Mouse (Mus musculus): Measurements from ENCODE around the gene Crxos. TPM values are rescaled to one million over a fixed set of nuclear protein-coding genes. Genes with fewer than 3 reads are reported as not detected.

Crxos gene
- total RNA-seq, 2 experiments from 2014 or later = not detected

DNA sequence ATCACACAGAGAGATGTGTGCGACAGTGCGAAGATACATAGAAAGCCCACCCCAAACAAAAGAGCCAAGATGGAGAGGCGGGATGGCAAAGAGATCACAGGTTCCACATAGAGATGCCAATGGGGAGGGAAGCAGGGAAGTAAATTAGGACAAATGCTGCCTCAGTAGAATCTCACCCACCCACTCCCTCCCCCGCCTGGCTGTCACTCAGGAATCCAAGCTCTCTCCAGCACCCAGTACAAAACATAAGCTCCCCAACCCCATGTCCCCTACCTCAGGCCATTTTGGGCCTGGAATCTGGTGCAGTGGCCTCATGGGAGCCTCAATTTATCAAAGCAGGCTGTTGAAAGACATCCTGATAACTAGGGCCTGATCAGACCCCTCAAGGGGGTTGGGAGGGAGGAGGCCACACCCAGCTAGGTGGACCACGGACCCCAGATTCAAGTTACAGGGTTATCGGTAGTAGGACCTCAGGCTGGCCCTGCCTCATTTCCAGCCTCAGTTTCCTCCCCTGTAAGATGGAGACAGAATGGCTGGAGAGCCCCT lies 38.3 kb downstream of the Crxos start:
- intact Hi-C loops (cut with DNase I) = no loop called here
- DNase-seq = no peak

- intact Hi-C loops (cut with DNase I) = no loop called here
- DNase-seq = peak in 1 of 2 experiments; percentile 48
Observed at GRCm38 (mm10) chr7:15921796-15922195, 39.4 kb downstream of the Crxos start.

DNA sequence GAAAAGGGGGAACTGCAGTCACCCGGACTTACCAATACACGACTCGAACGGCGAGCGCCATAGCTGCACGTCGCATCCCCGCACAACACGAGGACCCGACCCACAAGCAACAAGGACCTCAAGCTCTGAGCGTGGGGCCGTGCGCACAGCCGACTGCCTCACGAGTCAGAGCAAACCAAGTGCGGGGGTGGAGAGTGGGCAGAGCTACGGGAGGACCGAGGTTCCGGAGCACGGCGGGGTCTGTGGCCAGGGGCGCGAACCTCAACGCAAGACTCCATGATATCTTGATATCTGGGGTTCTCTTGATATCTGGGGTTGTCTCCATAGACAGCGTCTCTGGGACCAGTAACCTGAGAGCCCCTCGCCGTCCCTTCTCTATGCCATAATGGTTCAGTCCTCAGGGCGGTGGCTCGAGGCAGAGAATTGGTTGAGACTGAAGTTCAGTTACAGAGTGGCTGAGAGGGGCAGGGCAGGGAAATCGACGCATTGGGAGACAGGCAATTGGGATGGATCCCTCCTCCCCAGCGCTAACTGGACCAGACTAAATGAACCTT lies 39.9 kb downstream of the Crxos start, which contains the start of gene Selenow:
Selenow (minus strand) TSS at position 183 of the 554 bp plus-strand sequence.
- DNase-seq = peak; percentile 91 to 92
- intact Hi-C loops (cut with DNase I) = no loop called here

DNA sequence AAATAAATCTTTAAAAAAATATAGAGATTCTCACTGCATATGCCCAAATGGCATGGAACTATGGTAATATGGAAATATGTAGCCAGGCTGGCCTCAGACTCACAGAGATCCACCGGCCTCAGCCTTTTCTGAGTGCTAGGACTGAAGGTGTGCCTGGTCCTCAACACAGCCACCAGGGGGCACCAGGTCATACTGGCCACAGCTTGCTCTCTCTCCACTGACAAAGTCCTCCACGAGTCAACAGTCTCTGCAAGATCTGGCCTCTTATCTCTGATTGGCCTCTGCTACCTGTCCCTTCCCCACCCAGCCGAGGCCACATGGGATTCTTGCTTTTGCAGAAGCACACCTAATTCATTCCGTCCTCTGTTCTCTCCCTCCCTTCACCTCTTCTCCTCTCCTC lies 47.5 kb downstream of the Crxos start:
- peak; percentile 62 to 69 for DNase-seq
- intact Hi-C loops (cut with DNase I) = loop anchor here (2.0 kb wide), 1 partner anchor 37 kb away; the partner anchor contains the start of gene Ehd2

DNA sequence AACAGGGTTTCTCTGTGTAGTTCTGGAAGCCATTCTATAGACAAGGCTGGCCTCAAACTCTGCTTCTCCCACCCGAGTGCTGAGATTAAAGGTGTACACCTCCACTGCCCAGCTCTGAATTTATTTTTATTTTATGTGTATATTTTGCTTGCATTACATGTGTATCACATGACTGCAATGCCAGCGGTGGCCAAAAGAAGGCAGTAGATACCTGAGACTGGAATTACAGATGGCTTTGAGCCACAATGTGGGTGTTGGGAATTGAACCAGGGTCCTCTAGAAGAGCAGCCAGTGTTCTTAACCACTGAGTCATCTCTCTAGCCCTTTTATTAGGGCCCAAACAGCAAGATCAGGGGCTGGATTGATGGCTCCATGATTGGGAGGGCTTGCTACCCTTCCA lies 48.1 kb downstream of the Crxos start:
- intact Hi-C loops (cut with DNase I) = loop anchor here (2.0 kb wide), 1 partner anchor 36 kb away; the partner anchor contains the start of gene Ehd2
- no peak for DNase-seq

DNA sequence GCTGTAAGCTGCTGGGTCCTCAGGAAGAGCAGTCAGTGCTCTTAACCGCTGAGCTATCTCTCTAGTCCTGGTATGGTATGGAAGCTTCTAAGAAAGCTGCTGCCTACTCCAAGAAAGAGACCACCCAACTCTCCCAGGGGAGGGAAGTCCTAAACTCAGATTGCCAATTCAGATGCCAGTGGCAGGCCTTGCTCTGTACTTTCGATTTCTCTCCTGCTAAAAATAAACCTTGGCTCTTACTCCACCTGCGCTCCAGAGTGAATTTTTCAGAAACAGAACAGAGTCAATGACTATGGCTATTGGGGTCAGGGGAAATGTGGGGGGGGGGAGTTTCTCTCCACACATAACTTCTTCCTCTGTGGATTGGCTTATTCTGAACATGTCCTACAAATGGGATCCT lies 49.2 kb downstream of the Crxos start:
- DNase-seq = no peak
- intact Hi-C loops (cut with DNase I) = loop anchor here (2.0 kb wide), 1 partner anchor 35 kb away; the partner anchor contains the start of gene Ehd2

GRCm38 (mm10) chr7:15933437-15934359 lies 51.3 kb downstream of the Crxos start:
- intact Hi-C loops (cut with DNase I) = no loop called here
- peak in 1 of 2 experiments; percentile 39 for DNase-seq

DNA sequence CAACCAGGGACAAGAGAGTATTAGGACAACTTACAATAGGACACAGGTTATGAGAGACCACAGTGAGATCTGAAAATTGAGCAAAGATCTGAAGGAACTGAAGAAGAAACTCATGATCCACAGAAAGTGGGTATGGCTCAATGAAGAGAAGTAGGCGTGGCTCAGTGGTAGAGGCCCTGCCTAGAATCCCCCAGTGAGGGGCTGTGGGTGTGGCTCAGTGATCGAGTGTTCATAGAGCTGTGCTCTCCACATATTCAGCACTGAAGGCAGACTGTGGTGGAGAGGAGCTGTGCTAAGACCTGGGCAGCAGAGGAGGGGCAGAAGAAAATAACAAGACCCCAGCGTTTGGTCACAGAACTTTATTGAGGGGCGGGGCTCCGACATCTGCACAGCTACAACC lies 55.1 kb downstream of the Crxos start:
- DNase-seq = no peak
- intact Hi-C loops (cut with DNase I) = no loop called here

DNA sequence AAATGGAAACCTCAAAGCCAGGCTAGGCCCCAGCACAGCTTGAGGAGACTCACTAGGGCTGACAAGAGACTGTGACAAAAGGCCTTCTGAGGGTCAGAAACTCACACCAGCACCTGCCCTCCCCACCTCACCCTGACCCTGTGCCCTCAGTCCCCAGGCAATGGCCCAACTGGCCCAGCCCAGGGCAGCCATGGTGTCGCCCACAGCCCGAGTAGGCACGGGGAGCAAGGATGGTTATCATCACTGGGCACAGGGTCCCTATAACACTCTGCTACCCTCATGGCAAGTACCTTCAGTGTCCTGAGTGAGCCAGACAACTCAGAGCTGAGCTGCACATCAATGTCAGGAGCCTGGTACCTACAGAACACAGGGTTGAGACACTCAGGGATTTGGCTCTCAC lies 56.2 kb downstream of the Crxos start:
- intact Hi-C loops (cut with DNase I) = no loop called here
- no peak for DNase-seq

DNA sequence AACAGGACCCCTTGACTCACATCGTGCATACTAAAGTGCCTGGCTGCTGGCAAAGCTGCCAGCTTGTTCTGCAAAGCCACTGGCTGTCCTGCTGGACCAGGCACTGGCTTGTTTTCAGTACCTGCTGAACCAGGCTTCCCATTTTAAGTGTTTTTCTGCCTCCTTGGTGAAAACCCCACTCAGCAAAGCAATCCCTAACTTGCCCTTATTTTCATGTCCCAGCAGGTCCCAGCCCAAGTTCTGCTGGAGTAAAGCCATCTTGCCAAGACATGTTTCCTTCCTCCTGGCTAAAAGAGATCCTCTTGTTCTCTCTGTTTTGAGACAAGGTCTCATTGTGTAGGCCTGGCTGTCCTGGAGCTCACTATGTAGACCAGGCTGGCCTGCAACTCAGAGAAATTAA lies 61.9 kb downstream of the Crxos start:
- intact Hi-C loops (cut with DNase I) = no loop called here
- no peak for DNase-seq

- intact Hi-C loops (cut with DNase I) = no loop called here
Observed at GRCm38 (mm10) chr7:15945211-15945610, 62.8 kb downstream of the Crxos start.

GRCm38 (mm10) chr7:15945721-15946536 lies 63.5 kb downstream of the Crxos start, which contains the start of gene Nop53:
Gene Nop53 (minus strand): TSS chr7:15946074.
- DNase-seq = peak; percentile 85 to 93
- intact Hi-C loops (cut with DNase I) = no loop called here

More at GRCm38 (mm10) chr7:15945211-15945610, 62.8 kb downstream of the Crxos start:
- DNase-seq = no peak

- intact Hi-C loops (cut with DNase I) = loop anchor here (1.0 kb wide), 1 partner anchor 20 kb away; the partner anchor contains the start of gene Ehd2
- DNase-seq = no peak
Observed at GRCm38 (mm10) chr7:15947653-15948260, 65.3 kb downstream of the Crxos start.

DNA sequence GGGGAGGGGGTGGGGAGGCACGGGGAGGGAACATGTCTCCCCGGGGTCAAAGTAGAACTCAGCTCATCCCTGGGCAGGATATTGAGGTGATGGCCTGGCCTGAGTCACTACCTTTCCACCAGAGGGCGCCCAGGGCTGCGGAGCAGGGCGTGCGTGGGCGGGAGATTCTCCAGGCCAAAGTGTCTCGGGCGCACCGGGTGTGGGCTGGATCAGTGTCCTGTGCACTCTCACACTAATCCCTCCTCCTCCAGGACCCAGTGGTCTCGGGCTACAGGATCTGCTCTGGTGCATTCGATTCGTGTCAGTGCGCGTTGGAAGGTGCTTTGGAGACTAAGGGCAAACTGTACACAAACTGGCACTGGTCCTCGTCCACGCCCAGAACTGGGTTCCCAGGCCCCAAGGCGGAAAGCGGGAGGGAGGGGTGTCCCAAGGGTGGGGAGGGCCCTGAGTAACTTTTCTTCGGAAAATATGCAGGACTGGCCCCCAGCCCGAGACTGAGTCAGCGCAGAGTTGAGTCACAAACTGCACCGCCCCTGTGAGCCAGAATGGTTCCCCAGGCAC lies 66.0 kb downstream of the Crxos start:
- intact Hi-C loops (cut with DNase I) = loop anchor here (1.0 kb wide), 1 partner anchor 19 kb away; the partner anchor contains the start of gene Ehd2
- peak; percentile 92 to 96 for DNase-seq

DNA sequence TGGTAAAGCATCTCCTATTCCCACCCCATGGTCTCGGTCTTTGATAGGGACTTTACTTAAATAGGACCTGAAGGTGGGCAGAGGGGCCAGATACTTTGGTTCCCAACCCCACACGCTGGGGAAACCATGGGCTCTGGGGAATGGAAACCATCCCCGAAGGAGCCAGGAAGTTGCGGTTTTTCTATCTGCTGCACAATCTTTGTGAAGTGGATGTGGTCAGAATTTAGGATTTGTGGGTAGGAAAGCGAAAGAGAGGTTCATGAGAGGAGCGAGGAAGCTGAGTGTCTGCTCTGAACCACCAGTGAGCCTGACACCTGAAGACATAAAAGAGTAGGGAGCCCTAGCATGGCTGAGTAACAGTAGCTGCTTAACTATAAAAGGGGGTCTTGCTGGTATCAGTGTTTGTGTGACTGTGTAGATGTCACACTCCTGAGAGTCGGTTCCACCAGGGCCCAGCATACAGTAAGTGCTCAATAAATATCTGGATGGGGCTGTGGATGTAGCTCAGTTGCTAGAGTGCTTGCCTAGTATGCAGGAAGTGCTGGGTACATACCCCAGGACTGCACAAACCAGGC lies 66.9 kb downstream of the Crxos start:
- DNase-seq = no peak
- intact Hi-C loops (cut with DNase I) = no loop called here

DNA sequence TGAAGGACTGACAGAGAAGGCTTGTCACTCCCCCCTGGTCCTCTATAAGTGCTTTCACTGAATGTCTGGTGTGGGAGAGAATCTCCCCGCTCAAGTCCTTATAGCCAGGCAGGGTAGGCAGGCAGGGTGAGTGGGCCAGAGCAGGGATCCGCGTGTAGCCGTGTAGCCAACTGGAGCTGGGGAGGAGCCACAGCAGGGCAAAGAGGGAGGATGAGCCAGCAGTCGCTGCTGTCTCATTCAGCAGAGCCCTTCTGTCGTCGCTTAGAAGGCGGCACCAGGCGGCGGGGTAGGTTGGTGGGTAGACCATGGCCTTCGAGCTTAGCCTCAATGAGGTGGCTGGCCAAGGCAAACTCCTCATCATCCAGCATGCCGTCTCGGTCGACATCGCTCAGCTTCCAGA lies 67.6 kb downstream of the Crxos start:
- intact Hi-C loops (cut with DNase I) = no loop called here
- no peak for DNase-seq

GRCm38 (mm10) chr7:15952416-15952815 lies 70.0 kb downstream of the Crxos start:
- intact Hi-C loops (cut with DNase I) = no loop called here
- no peak for DNase-seq

All from gastrocnemius, postnatal 36 days (tissue).